In the genomic region with DNA sequence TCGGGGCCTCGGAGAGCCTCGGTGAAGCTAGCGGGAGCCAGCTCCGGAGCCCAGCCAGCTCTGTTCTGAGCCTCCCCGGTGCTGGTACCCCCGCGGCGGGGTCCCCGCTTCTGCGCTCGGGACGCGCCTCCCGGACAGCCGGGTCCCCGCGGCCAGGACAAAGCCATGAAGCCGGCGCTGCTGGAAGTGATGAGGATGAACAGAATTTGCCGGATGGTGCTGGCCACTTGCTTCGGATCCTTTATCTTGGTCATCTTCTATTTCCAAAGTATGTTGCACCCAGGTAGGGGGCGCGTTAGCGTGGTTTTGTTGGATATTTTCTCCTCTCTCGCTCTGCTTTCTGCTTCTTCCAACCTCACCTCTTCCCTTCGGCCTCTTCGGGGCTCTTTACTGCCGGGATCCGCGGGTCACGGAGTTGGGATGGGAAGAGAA, we compare ENCODE assay signal across 8 mouse cellular contexts. TPM values are rescaled to one million over a fixed set of nuclear protein-coding genes. Genes with fewer than 3 reads are reported as not detected.
DNase-seq lines count a peak whose midpoint lies in the region; ATAC-seq lines count a peak whose summit lies in the region.

No protein-coding gene starts in this region.

- peak; percentile 73 for DNase-seq in embryo, embryonic 10 days (ENCODE audit: low spot score)
- DNase-seq in embryo, embryonic 9.5 days (ENCODE audit: extremely low spot score): no peak
- peak; percentile 83 for DNase-seq in brain, adult 2 months (ENCODE audit: low read depth, low spot score)
- peak; percentile 63 to 65 for DNase-seq in left cerebral cortex, postnatal 25 days (ENCODE audit: low spot score in 2 of 2)
- DNase-seq in midbrain, embryonic 11.5 days (ENCODE audit: low spot score, missing footprints): peak; percentile 97
- DNase-seq in spleen, postnatal 10 days (ENCODE audit: low spot score in 2 of 2): peak; percentile 70 to 79

- peak overlapping the region; percentile 86 for H3K27ac ChIP-seq in forebrain, embryonic 12.5 days
- peak overlapping the region; percentile 48; the same call in 1 of the 2 replicates for H3K27ac ChIP-seq in midbrain, embryonic 11.5 days (ENCODE audit: low read depth, low read length)

- H3K4me1 ChIP-seq in forebrain, embryonic 12.5 days: peaks cover 42% of the 10 kb centered on the region
- peaks cover 23% of the 10 kb centered on the region for H3K4me1 ChIP-seq in midbrain, embryonic 11.5 days (ENCODE audit: control insufficient read depth, insufficient read depth, low read length)

- WGBS in forebrain, embryonic 12.5 days: under 1% methylated on average over 32 of the region's 32 CpGs
- WGBS in midbrain, embryonic 11.5 days: under 1% methylated on average over 32 of the region's 32 CpGs

- H3K27me3 ChIP-seq in forebrain, embryonic 12.5 days: peaks cover 27% of the 10 kb centered on the region
- peaks cover 17% of the 10 kb centered on the region for H3K27me3 ChIP-seq in midbrain, embryonic 11.5 days (ENCODE audit: control insufficient read depth, insufficient read depth, low read length)

- H3K4me2 ChIP-seq in forebrain, embryonic 12.5 days: peak overlapping the region; percentile 93
- H3K4me2 ChIP-seq in midbrain, embryonic 11.5 days: peak overlapping the region; percentile 74

- H3K9ac ChIP-seq in forebrain, embryonic 12.5 days: peak overlapping the region; percentile 87
- peak overlapping the region; percentile 76 for H3K9ac ChIP-seq in midbrain, embryonic 11.5 days (ENCODE audit: low read length)

- intact Hi-C loops in left cerebral cortex, postnatal 25 days (cut with DNase I): loop anchor here (2.0 to 5.0 kb wide), 5 partner anchors 77 to 212 kb away; no protein-coding TSS in a partner anchor

- peak; percentile 69 for ATAC-seq in forebrain, embryonic 12.5 days (ENCODE audit: low FRiP score)
- ATAC-seq in inflammation-experienced regulatory T-cells, adult 6 months: peak; percentile 34
- no peak for ATAC-seq in midbrain, embryonic 11.5 days (ENCODE audit: low FRiP score)

- no peaks in the 10 kb centered on the region for H3K36me3 ChIP-seq in forebrain, embryonic 12.5 days (replicated peaks)
- no peaks in the 10 kb centered on the region for H3K36me3 ChIP-seq in midbrain, embryonic 11.5 days (ENCODE audit: control insufficient read depth, insufficient read depth, low read length)

- H3K9me3 ChIP-seq in forebrain, embryonic 12.5 days: no peaks in the 10 kb centered on the region
- no peaks in the 10 kb centered on the region for H3K9me3 ChIP-seq in midbrain, embryonic 11.5 days (ENCODE audit: control insufficient read depth, low read length)

- peak overlapping the region; percentile 80 for H3K4me3 ChIP-seq in forebrain, embryonic 12.5 days (replicated peaks)
- H3K4me3 ChIP-seq in midbrain, embryonic 11.5 days (ENCODE audit: low read depth, low read length): peak overlapping the region; percentile 65

RNA-seq across cellular contexts. Expression of a gene that starts 0.4 kb away (rescaled TPM):
- polyA plus RNA-seq in forebrain, embryonic 12.5 days (2016; fragmentation: Nextera tagmentation; extraction: Ambion mirVana): 1.8 and 2.6 TPM in 2 replicates
- 1 to 10 TPM in 1 of 3 experiments, under 1 TPM in 2; 0.84 to 4.5 (median 0.85) TPM for polyA plus RNA-seq in inflammation-experienced regulatory T-cells, adult 6 months (2017; shearing (Covaris generic))
- total RNA-seq in left cerebral cortex, postnatal 25 days (2021): 10 to 100 TPM; 33.9 to 36.5 TPM
- polyA plus RNA-seq in midbrain, embryonic 11.5 days (2014; fragmentation: Nextera tagmentation; extraction: Ambion mirVana): 1.6 and 1.8 TPM in 2 replicates
